Mouse (Mus musculus): ENCODE measurements around the gene Bach2. TPM values are rescaled to one million over a fixed set of nuclear protein-coding genes. Genes with fewer than 3 reads are reported as not detected.

Gene Bach2
- polyA plus RNA-seq, 1 experiment from 2014 or later, result 21.9 TPM

- peak overlapping the region; percentile 40; the same call in 1 of the 2 replicates for H3K27ac ChIP-seq (ENCODE audit: low read depth, low read length)
- H3K9ac ChIP-seq (ENCODE audit: low read length), result peak overlapping the region; percentile 10; the same call in 1 of the 2 replicates
- 37% methylated on average over 17 of the region's 17 CpGs for WGBS
- H3K4me1 ChIP-seq (ENCODE audit: control insufficient read depth, insufficient read depth, low read length), result peaks cover 19% of the 10 kb centered on the region
- H3K27me3 ChIP-seq (replicated peaks; ENCODE audit: control insufficient read depth, insufficient read depth, low read length), result no peaks in the 10 kb centered on the region
- H3K4me3 ChIP-seq (ENCODE audit: low read depth, low read length), result no peak overlapping the region
- no peaks in the 10 kb centered on the region for H3K9me3 ChIP-seq (replicated peaks; ENCODE audit: control insufficient read depth, low read length)
- peak overlapping the region; percentile 14; the same call in 1 of the 2 replicates for H3K4me2 ChIP-seq (ENCODE audit: low read length)
- DNase-seq (ENCODE audit: low spot score) (peak; percentile 73), ATAC-seq (peak; percentile 65)
- peaks cover 3% of the 10 kb centered on the region for H3K36me3 ChIP-seq (ENCODE audit: control insufficient read depth, insufficient read depth, low read length)
Observed at GRCm38 (mm10) chr4:32569995-32570938, 331.7 kb downstream of the Bach2 start.

GRCm38 (mm10) chr4:32570939-32571317 is 332.3 kb downstream of the Bach2 start:
- peaks cover 6% of the 10 kb centered on the region for H3K36me3 ChIP-seq (ENCODE audit: control insufficient read depth, insufficient read depth, low read length)
- DNase-seq (ENCODE audit: low spot score) (no peak), ATAC-seq (no peak)
- H3K9ac ChIP-seq (ENCODE audit: low read length), result peak overlapping the region; percentile 10; the same call in 1 of the 2 replicates
- peak overlapping the region; percentile 40; the same call in 1 of the 2 replicates for H3K27ac ChIP-seq (ENCODE audit: low read depth, low read length)
- no peaks in the 10 kb centered on the region for H3K27me3 ChIP-seq (replicated peaks; ENCODE audit: control insufficient read depth, insufficient read depth, low read length)
- H3K9me3 ChIP-seq (replicated peaks; ENCODE audit: control insufficient read depth, low read length), result no peaks in the 10 kb centered on the region
- no peak overlapping the region for H3K4me2 ChIP-seq (ENCODE audit: low read length)
- H3K4me1 ChIP-seq (ENCODE audit: control insufficient read depth, insufficient read depth, low read length), result peaks cover 19% of the 10 kb centered on the region
- no peak overlapping the region for H3K4me3 ChIP-seq (ENCODE audit: low read depth, low read length)
- 71% methylated on average over 8 of the region's 8 CpGs for WGBS

GRCm38 (mm10) chr4:32571441-32571840 is 332.8 kb downstream of the Bach2 start:
- no peak overlapping the region for H3K9ac ChIP-seq (ENCODE audit: low read length)
- peaks cover 19% of the 10 kb centered on the region for H3K4me1 ChIP-seq (ENCODE audit: control insufficient read depth, insufficient read depth, low read length)
- H3K9me3 ChIP-seq (replicated peaks; ENCODE audit: control insufficient read depth, low read length), result no peaks in the 10 kb centered on the region
- no peak overlapping the region for H3K4me2 ChIP-seq (ENCODE audit: low read length)
- DNase-seq (ENCODE audit: low spot score) (no peak), ATAC-seq (no peak)
- peaks cover 11% of the 10 kb centered on the region for H3K36me3 ChIP-seq (ENCODE audit: control insufficient read depth, insufficient read depth, low read length)
- H3K4me3 ChIP-seq (ENCODE audit: low read depth, low read length), result no peak overlapping the region
- 78% methylated on average over 3 of the region's 3 CpGs for WGBS
- no peaks in the 10 kb centered on the region for H3K27me3 ChIP-seq (replicated peaks; ENCODE audit: control insufficient read depth, insufficient read depth, low read length)
- peak overlapping the region; percentile 40; the same call in 1 of the 2 replicates for H3K27ac ChIP-seq (ENCODE audit: low read depth, low read length)

GRCm38 (mm10) chr4:32572118-32572517 is 333.5 kb downstream of the Bach2 start:
- ATAC-seq (peak; percentile 59), DNase-seq (ENCODE audit: low spot score) (peak; percentile 77)
- WGBS, result 66% methylated on average over 1 of the region's 1 CpGs
- no peak overlapping the region for H3K27ac ChIP-seq (ENCODE audit: low read depth, low read length)
- H3K9ac ChIP-seq (ENCODE audit: low read length), result no peak overlapping the region
- no peaks in the 10 kb centered on the region for H3K9me3 ChIP-seq (replicated peaks; ENCODE audit: control insufficient read depth, low read length)
- H3K4me3 ChIP-seq (ENCODE audit: low read depth, low read length), result no peak overlapping the region
- H3K27me3 ChIP-seq (replicated peaks; ENCODE audit: control insufficient read depth, insufficient read depth, low read length), result no peaks in the 10 kb centered on the region
- H3K4me2 ChIP-seq (ENCODE audit: low read length), result no peak overlapping the region
- peaks cover 17% of the 10 kb centered on the region for H3K36me3 ChIP-seq (ENCODE audit: control insufficient read depth, insufficient read depth, low read length)
- peaks cover 19% of the 10 kb centered on the region for H3K4me1 ChIP-seq (ENCODE audit: control insufficient read depth, insufficient read depth, low read length)

- no peak overlapping the region for H3K9ac ChIP-seq (ENCODE audit: low read length)
- peaks cover 28% of the 10 kb centered on the region for H3K36me3 ChIP-seq (ENCODE audit: control insufficient read depth, insufficient read depth, low read length)
- no peak overlapping the region for H3K27ac ChIP-seq (ENCODE audit: low read depth, low read length)
- no peaks in the 10 kb centered on the region for H3K27me3 ChIP-seq (replicated peaks; ENCODE audit: control insufficient read depth, insufficient read depth, low read length)
- H3K4me3 ChIP-seq (ENCODE audit: low read depth, low read length), result no peak overlapping the region
- no peaks in the 10 kb centered on the region for H3K9me3 ChIP-seq (replicated peaks; ENCODE audit: control insufficient read depth, low read length)
- no peak for ATAC-seq
- H3K4me2 ChIP-seq (ENCODE audit: low read length), result no peak overlapping the region
- 83% methylated on average over 5 of the region's 5 CpGs for WGBS
- peaks cover 19% of the 10 kb centered on the region for H3K4me1 ChIP-seq (ENCODE audit: control insufficient read depth, insufficient read depth, low read length)
- DNase-seq (ENCODE audit: low spot score), result no peak
Observed at GRCm38 (mm10) chr4:32573586-32573985, 335.0 kb downstream of the Bach2 start.

GRCm38 (mm10) chr4:32574604-32575003 is 336.0 kb downstream of the Bach2 start:
- Histone ChIP-seq H3K9ac (ENCODE audit: low read length) (no peak overlapping the region), H3K36me3 (ENCODE audit: control insufficient read depth, insufficient read depth, low read length) (peaks cover 35% of the 10 kb centered on the region), H3K27me3 (replicated peaks; ENCODE audit: control insufficient read depth, insufficient read depth, low read length) (no peaks in the 10 kb centered on the region), H3K9me3 (replicated peaks; ENCODE audit: control insufficient read depth, low read length) (no peaks in the 10 kb centered on the region), H3K27ac (ENCODE audit: low read depth, low read length) (no peak overlapping the region), H3K4me3 (ENCODE audit: low read depth, low read length) (no peak overlapping the region), H3K4me1 (ENCODE audit: control insufficient read depth, insufficient read depth, low read length) (peaks cover 13% of the 10 kb centered on the region), H3K4me2 (ENCODE audit: low read length) (no peak overlapping the region)
- ATAC-seq, result no peak
- WGBS, result 88% methylated on average over 1 of the region's 1 CpGs
- DNase-seq (ENCODE audit: low spot score), result no peak

GRCm38 (mm10) chr4:32575165-32575564 is 336.6 kb downstream of the Bach2 start:
- no peak overlapping the region for H3K4me3 ChIP-seq (ENCODE audit: low read depth, low read length)
- no peak overlapping the region for H3K9ac ChIP-seq (ENCODE audit: low read length)
- H3K27me3 ChIP-seq (replicated peaks; ENCODE audit: control insufficient read depth, insufficient read depth, low read length), result no peaks in the 10 kb centered on the region
- H3K4me1 ChIP-seq (ENCODE audit: control insufficient read depth, insufficient read depth, low read length), result peaks cover 7% of the 10 kb centered on the region
- no peak for DNase-seq (ENCODE audit: low spot score)
- peaks cover 41% of the 10 kb centered on the region for H3K36me3 ChIP-seq (ENCODE audit: control insufficient read depth, insufficient read depth, low read length)
- ATAC-seq, result no peak
- H3K27ac ChIP-seq (ENCODE audit: low read depth, low read length), result no peak overlapping the region
- H3K4me2 ChIP-seq (ENCODE audit: low read length), result no peak overlapping the region
- no peaks in the 10 kb centered on the region for H3K9me3 ChIP-seq (replicated peaks; ENCODE audit: control insufficient read depth, low read length)
- WGBS, result 90% methylated on average over 9 of the region's 9 CpGs

GRCm38 (mm10) chr4:32579850-32580249 is 341.2 kb downstream of the Bach2 start:
- no peak overlapping the region for H3K9ac ChIP-seq (ENCODE audit: low read length)
- no peak overlapping the region for H3K4me2 ChIP-seq (ENCODE audit: low read length)
- H3K36me3 ChIP-seq (ENCODE audit: control insufficient read depth, insufficient read depth, low read length), result peaks cover 53% of the 10 kb centered on the region
- ATAC-seq (no peak), DNase-seq (ENCODE audit: low spot score) (no peak)
- H3K4me1 ChIP-seq (ENCODE audit: control insufficient read depth, insufficient read depth, low read length), result no peaks in the 10 kb centered on the region
- no peaks in the 10 kb centered on the region for H3K27me3 ChIP-seq (replicated peaks; ENCODE audit: control insufficient read depth, insufficient read depth, low read length)
- no peak overlapping the region for H3K4me3 ChIP-seq (ENCODE audit: low read depth, low read length)
- H3K27ac ChIP-seq (ENCODE audit: low read depth, low read length), result no peak overlapping the region
- WGBS, result 90% methylated on average over 8 of the region's 8 CpGs
- no peaks in the 10 kb centered on the region for H3K9me3 ChIP-seq (replicated peaks; ENCODE audit: control insufficient read depth, low read length)

GRCm38 (mm10) chr4:32584181-32584580 is 345.6 kb downstream of the Bach2 start:
- Histone ChIP-seq H3K4me2 (ENCODE audit: low read length) (no peak overlapping the region), H3K36me3 (ENCODE audit: control insufficient read depth, insufficient read depth, low read length) (peaks cover 21% of the 10 kb centered on the region; the same call in 1 of the 2 replicates), H3K4me1 (ENCODE audit: control insufficient read depth, insufficient read depth, low read length) (no peaks in the 10 kb centered on the region), H3K9me3 (replicated peaks; ENCODE audit: control insufficient read depth, low read length) (no peaks in the 10 kb centered on the region), H3K27ac (ENCODE audit: low read depth, low read length) (no peak overlapping the region), H3K27me3 (replicated peaks; ENCODE audit: control insufficient read depth, insufficient read depth, low read length) (no peaks in the 10 kb centered on the region), H3K4me3 (ENCODE audit: low read depth, low read length) (no peak overlapping the region), H3K9ac (ENCODE audit: low read length) (no peak overlapping the region)
- WGBS, result 66% methylated on average over 6 of the region's 6 CpGs
- DNase-seq (ENCODE audit: low spot score) (no peak), ATAC-seq (no peak)
